Mouse (Mus musculus) C2C12 (cell line): ENCODE results near the gene Dcaf8.

Experiments
- CTCF ChIP-seq: IDR thresholded peaks from one replicate; pipeline ENCODE4 v1.5.1; 2011; ENCODE audit not compliant: control insufficient read depth, insufficient read depth, insufficient read length
- MAX ChIP-seq: IDR thresholded peaks from one replicate; pipeline ENCODE4 v1.6.1; 2011; ENCODE audit warnings: mild to moderate bottlenecking, control low read depth

DNA sequence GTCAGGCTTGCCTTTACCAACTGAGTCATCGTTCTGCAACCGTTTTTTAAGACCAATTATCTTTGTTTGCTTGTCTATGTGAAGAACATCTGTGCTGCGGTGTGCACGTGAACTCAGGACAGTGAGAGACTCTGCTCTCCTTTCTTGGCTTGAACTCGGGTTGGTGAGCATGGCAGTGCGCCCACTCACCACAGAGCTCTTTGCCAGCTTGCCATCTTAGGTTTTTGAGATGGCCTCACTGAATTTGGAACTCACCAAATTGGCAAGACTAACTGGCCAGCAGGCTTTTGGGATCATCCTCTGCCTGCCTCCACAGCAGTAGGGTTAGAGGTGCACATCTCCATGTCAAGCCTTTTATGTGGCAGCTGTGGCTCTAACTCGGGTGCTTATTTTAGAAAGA, 29.9 kb downstream of the Dcaf8 start:
- TF ChIP-seq CTCF: no peak
- TF ChIP-seq MAX: no peak
